ENCODE assay signal across 26 mouse cellular contexts in genomic region chr15:4101025-4101424, GRCm38 (mm10).
"Had no signal": no experiment of that assay in that cellular context is flagged by ENCODE, and none has a peak within 500 bp of the region (broad histone marks: within the 10 kb centered on the region; RNA-seq: fewer than 3 reads in every experiment).

No protein-coding gene starts in this region.

- H3K27me3 ChIP-seq: heart, embryonic 12.5 days; hindbrain, embryonic 12.5 days; intestine, embryonic 15.5 days; limb, embryonic 13.5 days; limb, embryonic 15.5 days; liver, embryonic 12.5 days had no signal

- H3K9ac ChIP-seq: heart, embryonic 12.5 days; hindbrain, embryonic 12.5 days; hindbrain, embryonic 14.5 days; intestine, embryonic 15.5 days; limb, embryonic 13.5 days; limb, embryonic 15.5 days; liver, embryonic 12.5 days had no signal

- DNase-seq: gastrocnemius, adult 2 months; gastrocnemius, postnatal 10 days; gastrocnemius, postnatal 25 days; heart, adult 2 months; heart, postnatal 10 days; heart, postnatal 4 days; kidney, adult 18-20 months; kidney, adult 8-10 months; kidney, postnatal 10 days; kidney, postnatal 25 days; kidney, postnatal 4 days; layer of hippocampus, adult 9-11 months; layer of hippocampus, postnatal 36 days; left cerebral cortex, postnatal 4 days had no signal

- H3K4me3 ChIP-seq: gastrocnemius, adult 2 months; heart, adult 2 months; heart, embryonic 12.5 days; hindbrain, embryonic 10.5 days; hindbrain, embryonic 12.5 days; intestine, embryonic 15.5 days; layer of hippocampus, adult 2 months; limb, embryonic 13.5 days; limb, embryonic 15.5 days; liver, embryonic 12.5 days had no signal

- H3K9me3 ChIP-seq: heart, embryonic 12.5 days; hindbrain, embryonic 10.5 days; hindbrain, embryonic 12.5 days; intestine, embryonic 15.5 days; limb, embryonic 13.5 days; limb, embryonic 15.5 days; liver, embryonic 12.5 days had no signal

- H3K27ac ChIP-seq: gastrocnemius, adult 2 months; heart, adult 2 months; hindbrain, embryonic 10.5 days; hindbrain, embryonic 12.5 days; hindbrain, embryonic 14.5 days; intestine, embryonic 15.5 days; layer of hippocampus, adult 2 months; limb, embryonic 13.5 days; limb, embryonic 15.5 days; liver, embryonic 12.5 days had no signal

- H3K4me1 ChIP-seq: hindbrain, embryonic 10.5 days; hindbrain, embryonic 12.5 days; intestine, embryonic 15.5 days; limb, embryonic 15.5 days; liver, embryonic 12.5 days had no signal

- ATAC-seq: hindbrain, embryonic 16.5 days; inflammation-experienced regulatory T-cells, adult 6 months; intestine, embryonic 15.5 days; intestine, postnatal 0 days; liver, embryonic 12.5 days had no signal

- H3K4me2 ChIP-seq: heart, embryonic 12.5 days; hindbrain, embryonic 12.5 days; hindbrain, embryonic 14.5 days; intestine, embryonic 15.5 days; limb, embryonic 13.5 days; limb, embryonic 15.5 days; liver, embryonic 12.5 days had no signal
